Mouse (Mus musculus) bone marrow, adult 2 months (tissue): ENCODE results near the gene S100a3.

Source experiments
- CTCF ChIP-seq: fragments of 200-500 bp; IDR thresholded peaks from 2 replicates; pipeline ENCODE4 v1.5.1; 2011; ENCODE audit warnings: low read length, control low read depth; ENCODE audit not compliant: control insufficient read depth, insufficient read depth
- POLR2A ChIP-seq: fragments of 200-500 bp; IDR thresholded peaks from 2 replicates; pipeline ENCODE4 v1.6.1; 2011; ENCODE audit warnings: low read depth, mild to moderate bottlenecking, control low read depth, low read length, borderline replicate concordance; ENCODE audit not compliant: control insufficient read depth

- TF ChIP-seq POLR2A = no peak
- no peak for TF ChIP-seq CTCF
Observed at GRCm38 (mm10) chr3:90579433-90579832, 19.1 kb downstream of the S100a3 start.
